Mouse (Mus musculus) CH12.LX (cell line): Measurements from ENCODE around the gene Hhex. TPM values are rescaled to one million over a fixed set of nuclear protein-coding genes. Genes with fewer than 3 reads are reported as not detected.

Experiments
- DNase-seq: peaks from one replicate; pipeline ENCODE4 v3.0.0-alpha.2; 2013; ENCODE audit errors: extremely low read depth
- H3K27ac ChIP-seq: 2 replicates; pipeline ENCODE4 v1.5.1; 2012; ENCODE audit warnings: low read depth, mild to moderate bottlenecking, control low read depth, moderate library complexity; ENCODE audit not compliant: insufficient read depth
- H3K27me3 ChIP-seq: replicated peaks from 2 replicates; pipeline ENCODE3; 2012; ENCODE audit warnings: inconsistent platforms
- H3K36me3 ChIP-seq, 2 experiments: replicated peaks in 1 of 2; 2 replicates each; pipeline versions ENCODE3 to v1.6.1; 2012; ENCODE audit warnings: inconsistent platforms in 1 of 2, low read length in 1 of 2, mild to moderate bottlenecking in 1 of 2, mixed read lengths in 1 of 2, moderate library complexity in 1 of 2; ENCODE audit not compliant: control insufficient read depth in 1 of 2, insufficient read depth in 1 of 2
- H3K4me1 ChIP-seq, 2 experiments: 2 replicates each; pipeline ENCODE4 v1.6.1; 2012; ENCODE audit warnings: inconsistent platforms in 1 of 2, moderate library complexity in 1 of 2; ENCODE audit not compliant: insufficient read depth in 2 of 2, control insufficient read depth in 1 of 2
- H3K4me2 ChIP-seq: 2 replicates; pipeline ENCODE4 v1.6.1; 2012; ENCODE audit warnings: low read depth, mild to moderate bottlenecking, control low read depth; ENCODE audit not compliant: poor library complexity, insufficient read depth, severe bottlenecking
- H3K4me3 ChIP-seq, 3 experiments: fragments of 150-350 bp in 1 of 3; sonication (generic) in 1 of 3; replicated peaks in 1 of 3; 2 replicates each; pipeline versions ENCODE3 to v1.5.1; 2011 to 2012; ENCODE audit warnings: low read depth in 2 of 3, low read length in 2 of 3, mild to moderate bottlenecking in 2 of 3, moderate library complexity in 2 of 3, control low read depth in 1 of 3, improper control_type of control experiment in 1 of 3, inconsistent platforms in 1 of 3, mixed read lengths in 1 of 3; ENCODE audit not compliant: poor library complexity in 1 of 3
- H3K79me2 ChIP-seq: replicated peaks from 2 replicates; pipeline ENCODE4 v1.6.1; 2012; ENCODE audit warnings: mild to moderate bottlenecking, moderate library complexity; ENCODE audit not compliant: control insufficient read depth, poor library complexity, insufficient read depth, severe bottlenecking; ENCODE audit errors: extremely low read depth
- H3K9ac ChIP-seq: 2 replicates; pipeline ENCODE4 v1.6.1; 2012; ENCODE audit warnings: low read depth, mild to moderate bottlenecking, control low read depth, moderate library complexity; ENCODE audit not compliant: insufficient read depth
- H3K9me3 ChIP-seq: replicated peaks from 2 replicates; pipeline ENCODE3; 2012; ENCODE audit warnings: low read length, inconsistent platforms, mixed read lengths
- BHLHE40 ChIP-seq: IDR thresholded peaks from 2 replicates; pipeline ENCODE4 v1.6.1; 2011; ENCODE audit warnings: mild to moderate bottlenecking, low read depth, low read length, improper control_type of control experiment
- EP300 ChIP-seq: IDR thresholded peaks from 2 replicates; pipeline ENCODE4 v1.6.1; 2011; ENCODE audit warnings: low read length, improper control_type of control experiment
- ETS1 ChIP-seq: conservative IDR thresholded peaks from 2 replicates; pipeline ENCODE4 v1.6.1; 2012; ENCODE audit warnings: low read depth, mild to moderate bottlenecking, inconsistent platforms, low read length, improper control_type of control experiment, moderate library complexity
- HCFC1 ChIP-seq: IDR thresholded peaks from 2 replicates; pipeline ENCODE4 v1.6.1; 2012; ENCODE audit warnings: low read depth, mild to moderate bottlenecking, inconsistent platforms, low read length, improper control_type of control experiment
- IRF4 ChIP-seq: IDR thresholded peaks from 2 replicates; pipeline ENCODE4 v1.6.1; 2014; ENCODE audit warnings: low read depth, mild to moderate bottlenecking, inconsistent platforms, low read length, improper control_type of control experiment
- JUN ChIP-seq: IDR thresholded peaks from 2 replicates; pipeline ENCODE4 v1.6.1; 2011; ENCODE audit warnings: low read depth, mild to moderate bottlenecking, low read length, improper control_type of control experiment, moderate library complexity; ENCODE audit not compliant: insufficient read depth
- JUND ChIP-seq: conservative IDR thresholded peaks from 2 replicates; pipeline ENCODE4 v1.6.1; 2011; ENCODE audit warnings: low read depth, low read length, improper control_type of control experiment
- MAX ChIP-seq: IDR thresholded peaks from 2 replicates; pipeline ENCODE4 v1.6.1; 2011; ENCODE audit warnings: low read length, improper control_type of control experiment
- MAZ ChIP-seq: IDR thresholded peaks from 2 replicates; pipeline ENCODE4 v1.6.1; 2012; ENCODE audit warnings: low read depth, mild to moderate bottlenecking, inconsistent platforms, low read length, improper control_type of control experiment, moderate library complexity
- MEF2A ChIP-seq: IDR thresholded peaks from 2 replicates; pipeline ENCODE4 v1.6.1; 2014; ENCODE audit warnings: low read depth, mild to moderate bottlenecking, inconsistent platforms, low read length, improper control_type of control experiment, borderline replicate concordance
- MYC ChIP-seq: IDR thresholded peaks from 2 replicates; pipeline ENCODE4 v1.6.1; 2011; ENCODE audit warnings: low read depth, mild to moderate bottlenecking, improper control_type of control experiment, low read length
- NELFE ChIP-seq: IDR thresholded peaks from 2 replicates; pipeline ENCODE4 v1.6.1; 2011; ENCODE audit warnings: low read depth, low read length, improper control_type of control experiment
- RCOR1 ChIP-seq: conservative IDR thresholded peaks from 2 replicates; pipeline ENCODE4 v1.6.1; 2012; ENCODE audit warnings: low read depth, mild to moderate bottlenecking, inconsistent platforms, low read length, improper control_type of control experiment
- TBP ChIP-seq: conservative IDR thresholded peaks from 2 replicates; pipeline ENCODE4 v1.6.1; 2011; ENCODE audit warnings: low read depth, low read length, improper control_type of control experiment
- TCF12 ChIP-seq: IDR thresholded peaks from 2 replicates; pipeline ENCODE4 v1.6.1; 2014; ENCODE audit warnings: low read depth, mild to moderate bottlenecking, inconsistent platforms, low read length, improper control_type of control experiment
- UBTF ChIP-seq: IDR thresholded peaks from 2 replicates; pipeline ENCODE4 v1.6.1; 2012; ENCODE audit warnings: low read depth, mild to moderate bottlenecking, inconsistent platforms, low read length, improper control_type of control experiment, moderate library complexity
- USF1 ChIP-seq: IDR thresholded peaks from 2 replicates; pipeline ENCODE4 v1.6.1; 2014; ENCODE audit warnings: low read depth, mild to moderate bottlenecking, inconsistent platforms, low read length, improper control_type of control experiment
- ZMIZ1 ChIP-seq: IDR thresholded peaks from 2 replicates; pipeline ENCODE4 v1.6.1; 2012; ENCODE audit warnings: low read depth, mild to moderate bottlenecking, inconsistent platforms, low read length, improper control_type of control experiment
- ZNF384 ChIP-seq: IDR thresholded peaks from 2 replicates; pipeline ENCODE4 v1.6.1; 2012; ENCODE audit warnings: low read depth, low read length, improper control_type of control experiment, inconsistent platforms
- dilution Hi-C: fragments of 300-500 bp; cut with MboI; formaldehyde crosslinking; loops from 2 replicates; pipeline ENCODE4 v1.14.3; 2020; ENCODE audit warnings: low sequenced_read_pairs; ENCODE audit not compliant: extremely low pct_unique_long_range_greater_than_20kb, extremely low pct_ligation_motif_present
- in situ Hi-C: fragments of 300-500 bp; cut with MboI; formaldehyde crosslinking; loops from 3 replicates; pipeline ENCODE4 v1.14.3; 2019; ENCODE audit warnings: low sequenced_read_pairs, low pct_ligation_motif_present, low pct_unique_long_range_greater_than_20kb, mixed read lengths
- polyA plus RNA-seq: library from polyadenylated mRNA; unstranded; fragments of >175 nt; gene quantifications from 2 replicates; pipeline ENCODE4 v1.2.1, GENCODE M21; 2012; ENCODE audit warnings: low read depth; ENCODE audit not compliant: insufficient read length
- total RNA-seq, 2 experiments: library from RNA; depleted of rRNA; stranded (reverse); fragments of 300-350 nt in 1 of 2; fragments of >200 nt in 1 of 2; gene quantifications; 2 replicates each; pipeline ENCODE4 v1.2.3; 2012 to 2014

Gene Hhex
- total and polyA plus RNA-seq, 3 experiments = 7.3 to 42.0 (median 9.1) TPM

DNA sequence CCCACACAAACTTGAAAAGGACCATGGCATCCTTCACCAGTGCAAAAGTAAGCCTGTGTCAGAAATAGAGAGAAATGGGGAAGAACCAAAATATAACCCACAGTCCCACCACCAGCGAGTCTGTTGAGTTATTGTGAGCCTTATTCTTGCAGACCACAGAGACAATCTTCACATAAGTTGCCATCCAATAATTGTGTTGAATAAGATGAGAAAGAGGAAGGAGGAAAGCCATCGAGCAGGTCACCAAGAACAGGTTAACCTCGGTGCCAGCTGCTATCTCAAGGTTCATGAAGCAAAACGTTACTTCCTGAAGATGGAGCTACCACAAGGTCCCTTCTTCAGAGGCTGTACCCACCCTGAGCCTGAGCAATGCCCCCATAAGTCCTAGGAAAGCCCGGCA is 32.4 kb downstream of the Hhex start:
- peak; percentile 74 for DNase-seq
- Histone ChIP-seq H3K4me1 (peaks cover 22 to 67% of the 10 kb centered on the region in 2 experiments), H3K36me3 (no peaks in the 10 kb centered on the region), H3K79me2 (no peaks in the 10 kb centered on the region), H3K9me3 (peaks cover 5% of the 10 kb centered on the region), H3K4me3 (no peak overlapping the region), H3K27me3 (no peaks in the 10 kb centered on the region), H3K27ac (no peak overlapping the region), H3K4me2 (peak overlapping the region; percentile 91), H3K9ac (no peak overlapping the region)
- TF ChIP-seq MYC (no peak), TBP (peak; percentile 78), JUN (no peak)
- dilution Hi-C loops = no loop called here
- in situ Hi-C loops = no loop called here

DNA sequence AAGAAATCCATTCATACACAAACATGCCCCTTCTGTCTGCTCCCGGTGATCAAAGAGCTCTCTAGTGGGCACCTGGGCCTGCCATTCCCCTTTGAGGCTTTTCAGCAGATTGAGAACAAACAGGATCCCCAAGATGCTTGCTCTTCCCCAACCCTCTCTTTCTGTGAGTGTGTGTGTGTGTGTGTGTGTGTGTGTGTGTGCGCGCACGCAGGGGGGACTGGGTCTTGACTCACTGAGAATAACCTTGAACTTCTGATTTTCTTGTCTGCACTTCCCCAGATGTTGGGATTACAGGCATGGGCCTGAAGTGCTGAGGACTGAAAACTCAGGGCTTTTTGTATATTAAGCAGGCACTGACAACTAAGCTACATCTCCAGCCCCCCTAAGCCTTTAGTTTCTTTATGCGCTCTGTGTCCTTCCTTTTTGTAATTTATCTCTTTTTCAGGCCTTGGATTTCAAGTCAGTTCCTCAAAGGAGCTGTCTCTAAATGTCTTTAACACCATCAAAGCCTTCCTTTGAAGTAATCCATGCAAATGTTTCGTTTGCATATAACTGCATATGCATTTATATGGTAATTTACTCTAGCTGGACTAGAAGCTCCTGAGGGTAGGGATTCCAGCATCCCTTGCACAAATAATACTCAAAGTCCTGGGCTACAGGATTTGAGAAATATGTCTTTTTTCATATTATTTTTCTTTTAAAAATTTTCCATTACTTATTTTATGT is 34.4 kb downstream of the Hhex start:
- DNase-seq = no peak
- no peak overlapping the region for H3K4me3 ChIP-seq
- dilution Hi-C loops = no loop called here
- H3K36me3 ChIP-seq = no peaks in the 10 kb centered on the region
- no peaks in the 10 kb centered on the region for H3K9me3 ChIP-seq
- H3K4me2 ChIP-seq = no peak overlapping the region
- no peak overlapping the region for H3K9ac ChIP-seq
- no peak overlapping the region for H3K27ac ChIP-seq
- no peaks in the 10 kb centered on the region for H3K27me3 ChIP-seq
- in situ Hi-C loops = no loop called here
- H3K79me2 ChIP-seq = no peaks in the 10 kb centered on the region
- H3K4me1 ChIP-seq = peaks cover 29 to 86% of the 10 kb centered on the region in 2 experiments
- TF ChIP-seq NELFE (no peak), JUN (no peak), USF1 (no peak), MAX (no peak), RCOR1 (no peak), ZMIZ1 (no peak), JUND (no peak), MYC (no peak), MAZ (no peak), UBTF (no peak)
- TF ChIP-seq, all 38 proteins: peak for 0

DNA sequence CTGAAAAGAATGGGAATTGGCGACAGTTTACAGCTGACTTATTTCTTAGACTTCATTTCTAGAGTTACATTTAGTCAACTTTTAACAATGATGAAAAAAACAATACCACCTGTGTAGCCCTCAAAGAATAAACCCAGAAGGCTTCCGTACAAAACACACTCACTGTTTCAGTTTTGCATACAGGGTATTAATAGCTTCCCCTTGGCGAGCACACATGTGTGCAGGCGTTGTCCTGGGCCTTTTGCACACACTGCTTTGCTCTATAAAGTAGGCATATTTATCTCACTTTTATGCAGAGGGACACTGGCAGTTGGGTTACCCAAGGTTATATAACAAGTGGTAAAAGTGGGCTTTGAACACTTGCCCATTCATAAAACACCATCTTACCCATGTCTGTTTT is 37.1 kb downstream of the Hhex start:
- Histone ChIP-seq H3K79me2 (no peaks in the 10 kb centered on the region), H3K36me3 (no peaks in the 10 kb centered on the region), H3K4me3 (no peak overlapping the region), H3K9ac (no peak overlapping the region), H3K4me1 (peaks cover 21 to 65% of the 10 kb centered on the region in 2 experiments), H3K27me3 (no peaks in the 10 kb centered on the region), H3K27ac (no peak overlapping the region), H3K4me2 (peak overlapping the region; percentile 8; the same call in 1 of the 2 replicates), H3K9me3 (no peaks in the 10 kb centered on the region)
- in situ Hi-C loops = no loop called here
- dilution Hi-C loops = no loop called here
- TF ChIP-seq EP300 = peak; percentile 74
- 0 out of 2 replicates have a peak, but pooled peaks have one; percentile 44 for TF ChIP-seq MAX
- peak; percentile 69 for TF ChIP-seq ZNF384
- peak; percentile 49; the same call in 1 of the 2 replicates for TF ChIP-seq ETS1
- TF ChIP-seq MEF2A = peak; percentile 89; the same call in 1 of the 2 replicates
- TF ChIP-seq HCFC1 = no peak; the same call in 1 of the 2 replicates
- TF ChIP-seq BHLHE40 = peak; percentile 51
- TF ChIP-seq IRF4 = no peak
- peak; percentile 65; the same call in 1 of the 2 replicates for TF ChIP-seq TCF12
- peak; percentile 25; the same call in 1 of the 2 replicates for TF ChIP-seq JUND
- peak; percentile 58 for DNase-seq
